Mouse (Mus musculus) left cerebral cortex, adult 2 months (tissue): ENCODE results near the gene Nudt8. TPM values are rescaled to one million over a fixed set of nuclear protein-coding genes. Genes with fewer than 3 reads are reported as not detected.
"Not testable (repeated sequence)": the region's sequence is repeated elsewhere in the genome, so short reads cannot be mapped to it uniquely, and the experiment has no call there.

ENCODE experiments used
- DNase-seq, 2 experiments: peaks; one replicate each; pipeline ENCODE4 v3.0.0; 2021 to 2022; ENCODE audit warnings: low spot score in 2 of 2, mixed read lengths in 1 of 2; ENCODE audit errors: extremely low spot score in 1 of 2
- H3K27ac ChIP-seq: fragments of 200-600 bp; 2 replicates; pipeline ENCODE4 v1.8.1; 2022
- H3K4me3 ChIP-seq: fragments of 200-600 bp; 2 replicates; pipeline ENCODE4 v1.8.1; 2022
- CTCF ChIP-seq: fragments of 200-600 bp; IDR thresholded peaks from 2 replicates; pipeline ENCODE4 v1.8.1; 2022; ENCODE audit warnings: antibody characterized with exemption, mild to moderate bottlenecking, moderate library complexity
- intact Hi-C: fragments of 180-260 bp; cut with DNase I; formaldehyde crosslinking; loops from one replicate; pipeline ENCODE4 v1.15.1; 2025
- total RNA-seq, 2 experiments: library from RNA; stranded (reverse); gene quantifications; 2 replicates each; pipeline ENCODE4 v1.2.3; 2021

The Nudt8 gene
- total RNA-seq, 2 experiments from 2014 or later: 8.3 to 10.2 TPM

DNA sequence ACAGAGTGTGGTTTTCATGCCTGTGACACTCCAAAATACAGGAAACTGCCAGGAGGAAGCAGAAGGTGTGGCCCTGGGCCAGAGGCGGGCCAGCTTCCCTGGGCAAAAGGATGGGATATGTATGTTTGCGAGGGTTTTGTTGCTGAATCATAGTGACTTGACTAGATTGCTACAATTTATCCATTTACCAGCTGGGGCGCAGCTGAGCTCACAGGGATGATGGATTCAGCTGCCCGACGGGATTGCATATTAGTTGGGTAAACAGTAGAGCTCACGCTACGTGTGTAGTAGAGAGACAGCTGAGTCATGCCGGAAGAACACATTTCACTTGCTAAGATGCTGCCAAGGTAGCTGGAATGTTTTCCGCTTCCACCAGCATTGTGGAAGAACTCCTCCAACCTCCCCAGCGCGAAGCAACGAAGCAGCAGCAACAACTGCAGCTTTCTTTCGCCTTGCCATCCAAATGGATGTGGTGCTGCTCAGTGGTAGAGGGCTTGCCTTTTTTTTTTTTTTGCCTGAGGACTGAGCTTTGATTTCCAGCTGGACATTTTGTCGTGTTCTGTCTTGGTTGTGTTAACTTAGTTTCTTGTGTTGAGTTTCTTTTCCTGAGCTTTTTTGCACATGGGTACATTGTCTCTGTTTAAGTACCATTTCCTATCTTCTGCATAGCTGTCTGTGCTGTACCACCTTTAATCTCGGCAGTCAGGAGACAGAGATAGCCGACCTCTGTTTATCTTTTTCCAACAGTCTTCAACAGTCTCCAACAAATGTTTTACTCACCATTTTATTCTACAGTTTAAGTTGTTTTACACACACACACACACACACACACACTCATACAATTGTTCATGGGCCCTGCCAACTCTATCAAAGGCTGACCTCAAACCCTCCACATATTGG is 45.8 kb downstream of the Nudt8 start, which contains the start of gene Gstp2:
TSS of gene Gstp2 (minus strand) at position 58 of the 900 bp plus-strand sequence.
- Histone ChIP-seq H3K4me3 (no peak within 1 kb of the TSS), H3K27ac (peak within 1 kb of the TSS; percentile 70)
- peak; percentile 66 for TF ChIP-seq CTCF
- peak; percentile 71 to 75 for DNase-seq
- intact Hi-C loops: no loop called here

DNA sequence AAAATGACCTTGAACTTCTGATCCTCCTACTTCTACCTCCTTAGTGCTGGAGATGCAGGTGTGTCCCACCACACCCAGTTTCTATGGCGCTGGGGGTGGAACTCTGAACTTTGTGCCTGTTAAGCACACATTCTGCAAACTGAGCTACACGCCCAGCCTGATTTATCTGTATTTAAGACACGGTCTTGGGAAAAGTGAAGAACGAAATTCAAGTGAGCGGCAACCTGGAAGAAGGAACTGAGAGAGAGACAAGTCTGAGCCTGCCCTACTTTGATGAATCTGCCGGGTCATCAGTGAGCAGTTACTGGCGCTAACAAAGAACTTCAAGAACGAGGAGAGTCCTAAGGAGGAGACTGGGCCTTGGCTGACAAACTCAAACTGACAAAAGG is 46.5 kb downstream of the Nudt8 start:
- no peak overlapping the region for H3K4me3 ChIP-seq
- DNase-seq: no peak
- no peak overlapping the region for H3K27ac ChIP-seq
- no peak for TF ChIP-seq CTCF
- intact Hi-C loops: no loop called here

DNA sequence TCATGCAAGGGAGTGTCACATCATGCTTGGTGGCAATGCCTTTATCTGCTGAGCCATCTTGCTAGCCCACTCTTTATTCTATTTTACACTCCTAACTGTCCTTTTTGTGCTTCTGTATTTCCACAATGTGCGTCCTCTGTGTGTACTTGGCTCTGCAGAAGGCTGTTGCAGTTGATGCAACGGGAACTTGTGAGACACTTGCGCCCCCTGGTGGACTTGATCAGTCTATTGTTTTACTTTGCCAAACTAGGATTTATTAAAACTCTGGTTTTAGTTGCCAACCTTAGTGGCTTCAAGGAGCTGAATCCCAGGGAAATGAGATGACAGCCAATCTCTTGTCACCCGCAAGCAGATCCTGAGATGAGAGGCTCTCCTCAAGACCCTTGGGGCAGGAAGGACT is 47.5 kb downstream of the Nudt8 start:
- DNase-seq: peak; percentile 58
- intact Hi-C loops: loop anchor here (1.0 kb wide), 1 partner anchor 29 kb away; no protein-coding TSS in a partner anchor
- Histone ChIP-seq H3K27ac (no peak overlapping the region), H3K4me3 (no peak overlapping the region)
- TF ChIP-seq CTCF: peak; percentile 79

- intact Hi-C loops, H3K4me3 ChIP-seq, DNase-seq, H3K27ac ChIP-seq: not testable (repeated sequence)
- TF ChIP-seq CTCF: peak; percentile 9
Observed at GRCm38 (mm10) chr19:4049069-4049468, 48.7 kb downstream of the Nudt8 start.

- no peak; the same call in 1 of the 2 replicates for TF ChIP-seq CTCF
- Histone ChIP-seq H3K27ac (no peak overlapping the region), H3K4me3 (no peak overlapping the region)
- no peak for DNase-seq
- intact Hi-C loops: no loop called here
Observed at GRCm38 (mm10) chr19:4051016-4051415, 50.6 kb downstream of the Nudt8 start.

Other genes with a start within 250 kb of the Nudt8 start
- 10 to 100 TPM; 52.4 to 52.6 TPM for gene Kmt5b, start 233.2 kb upstream of the Nudt8 start, total RNA-seq
- gene Chka, start 148.8 kb upstream of the Nudt8 start, total RNA-seq: 100 to 1,000 TPM in 1 of 2 experiments, 10 to 100 TPM in 1; 96.7 to 120 TPM
- 10 to 100 TPM; 14.9 to 20.1 TPM for gene Tcirg1, start 93.4 kb upstream of the Nudt8 start, total RNA-seq
- gene Ndufs8, start 87.8 kb upstream of the Nudt8 start, total RNA-seq: 100 to 1,000 TPM; 129 to 133 TPM
- gene Aldh3b1, start 70.8 kb upstream of the Nudt8 start, total RNA-seq: 1 to 10 TPM; 2.3 to 3.3 TPM
- gene Unc93b1, start 65.4 kb upstream of the Nudt8 start, total RNA-seq: 10 to 100 TPM; 12.9 to 16.3 TPM
- gene Aldh3b3, start 41.9 kb upstream of the Nudt8 start, total RNA-seq: under 1 TPM in 1 of 2 experiments, not detected in 1; 0.11 TPM
- gene Aldh3b2, start 28.3 kb upstream of the Nudt8 start, total RNA-seq: 1 to 10 TPM in 1 of 2 experiments, under 1 TPM in 1; 0.93 to 1.5 TPM
- 1 to 10 TPM; 3.3 to 4.1 TPM for gene Acy3, start 14.0 kb upstream of the Nudt8 start, total RNA-seq
- gene Tbx10, start 7.8 kb upstream of the Nudt8 start, total RNA-seq: not detected
- gene Gm49405, start within 50 bp of the Nudt8 start, total RNA-seq: 1 to 10 TPM; 1.8 TPM
- 1 to 10 TPM; 4.8 to 5.9 TPM for gene Doc2g, start 2.7 kb downstream of the Nudt8 start, total RNA-seq
- gene Ndufv1, start 12.2 kb downstream of the Nudt8 start, total RNA-seq: 100 to 1,000 TPM; 242 to 257 TPM
- 100 to 1,000 TPM; 299 to 324 TPM for gene Gstp1, start 37.4 kb downstream of the Nudt8 start, total RNA-seq
- gene Gstp2, start 45.4 kb downstream of the Nudt8 start, total RNA-seq: 10 to 100 TPM; 39.5 to 52.8 TPM
- gene Gstp3, start 59.0 kb downstream of the Nudt8 start, total RNA-seq: not detected
- gene Cabp2, start 81.0 kb downstream of the Nudt8 start, total RNA-seq: not detected
- gene Cdk2ap2, start 96.6 kb downstream of the Nudt8 start, total RNA-seq: 10 to 100 TPM; 28.4 to 32.5 TPM
- gene Pitpnm1, start 99.4 kb downstream of the Nudt8 start, total RNA-seq: 100 to 1,000 TPM; 217 to 229 TPM
- 100 to 1,000 TPM; 118 to 125 TPM for gene Aip, start 125.3 kb downstream of the Nudt8 start, total RNA-seq
- gene Gpr152, start 139.2 kb downstream of the Nudt8 start, total RNA-seq: not detected
- gene Cabp4, start 143.5 kb downstream of the Nudt8 start, total RNA-seq: under 1 TPM in 1 of 2 experiments, not detected in 1; 0.26 TPM
- 10 to 100 TPM; 72.6 to 82.2 TPM for gene Coro1b, start 148.0 kb downstream of the Nudt8 start, total RNA-seq
- gene Ptprcap, start 153.0 kb downstream of the Nudt8 start, total RNA-seq: 1 to 10 TPM; 1.2 to 1.7 TPM
- 10 to 100 TPM; 34.0 to 46.8 TPM for gene Rps6kb2, start 162.8 kb downstream of the Nudt8 start, total RNA-seq
- gene Carns1, start 174.9 kb downstream of the Nudt8 start, total RNA-seq: 1 to 10 TPM; 6.9 to 7.3 TPM
- 1 to 10 TPM; 1.4 to 1.5 TPM for gene Tbc1d10c, start 190.7 kb downstream of the Nudt8 start, total RNA-seq
- gene Ppp1ca, start 191.5 kb downstream of the Nudt8 start, total RNA-seq: 100 to 1,000 TPM; 293 to 306 TPM
- 10 to 100 TPM in 1 of 2 experiments, 1 to 10 TPM in 1; 8.7 to 10.1 TPM for gene Rad9a, start 201.1 kb downstream of the Nudt8 start, total RNA-seq
- 1 to 10 TPM; 1.3 to 2.1 TPM for gene Clcf1, start 213.7 kb downstream of the Nudt8 start, total RNA-seq
- not detected for gene AC109138.7, start 213.8 kb downstream of the Nudt8 start, total RNA-seq
- gene Pold4, start 231.3 kb downstream of the Nudt8 start, total RNA-seq: 10 to 100 TPM; 15.4 to 17.6 TPM